Mouse (Mus musculus): ENCODE measurements around the gene Cfap44.
"Not testable (repeated sequence)": the region's sequence is repeated elsewhere in the genome, so short reads cannot be mapped to it uniquely, and the experiment has no call there.

DNA sequence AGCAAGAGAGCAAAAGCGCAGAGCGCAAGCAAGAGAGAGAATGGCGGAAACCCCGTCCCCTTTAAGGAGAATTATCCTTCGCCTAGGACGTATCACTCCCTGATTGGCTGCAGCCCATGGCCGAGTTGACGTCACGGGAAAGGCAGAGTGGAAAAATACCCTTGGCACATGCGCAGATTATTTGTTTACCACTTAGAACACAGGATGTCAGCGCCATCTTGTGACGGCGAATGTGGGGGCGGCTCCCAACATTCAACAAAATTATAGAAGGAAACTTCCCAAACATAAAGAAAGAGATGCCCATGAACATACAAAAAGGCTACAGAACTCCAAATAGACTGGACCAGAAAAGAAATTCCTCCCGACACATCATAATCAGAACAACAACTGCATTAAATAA is 47.3 kb downstream of the Cfap44 start:
- TF ChIP-seq CTCF (IDR thresholded peaks at IDR 0.05; ENCODE audit: control insufficient read depth, insufficient read depth, low read length); POLR2A (IDR thresholded peaks at IDR 0.05; ENCODE audit: borderline replicate concordance, control insufficient read depth, low read depth, low read length): not testable (repeated sequence)
